Mouse (Mus musculus): ENCODE results near the gene H2bfm.
"Not testable (repeated sequence)": the region's sequence is repeated elsewhere in the genome, so short reads cannot be mapped to it uniquely, and the experiment has no call there.

Gene H2bfm

GRCm38 (mm10) chrX:136927031-136927430 lies at the start of gene H2bfm:
H2bfm (plus strand) TSS chrX:136927325.
- no peak for DNase-seq

GRCm38 (mm10) chrX:136895757-136896156 lies 31.4 kb upstream of the H2bfm start:
- peak; percentile 14 for DNase-seq

- no peak for DNase-seq
These were observed 22.8 kb upstream of the H2bfm start for GRCm38 (mm10) chrX:136904369-136904768.

- no peak for DNase-seq
These were observed 1.3 kb upstream of the H2bfm start for GRCm38 (mm10) chrX:136925863-136926262.

- no peak for DNase-seq
These were observed 10.9 kb downstream of the H2bfm start for GRCm38 (mm10) chrX:136937985-136938384.

GRCm38 (mm10) chrX:136957583-136958279 lies 30.6 kb downstream of the H2bfm start:
- DNase-seq = peak; percentile 31

- DNase-seq = not testable (repeated sequence)
These were observed 31.2 kb downstream of the H2bfm start for GRCm38 (mm10) chrX:136958300-136958699.

GRCm38 (mm10) chrX:136959688-136960087 lies 32.6 kb downstream of the H2bfm start:
- DNase-seq = peak; percentile 17

GRCm38 (mm10) chrX:136975397-136975796 lies 48.3 kb downstream of the H2bfm start, which contains the start of gene Tmsb15b2:
Tmsb15b2 (minus strand) TSS chrX:136975497.
- not testable (repeated sequence) for DNase-seq

GRCm38 (mm10) chrX:136976424-136977084 lies 49.4 kb downstream of the H2bfm start, which contains the start of the genes Tmsb15l and Tmsb15b1:
Tmsb15l (minus strand) TSS chrX:136976869.
Tmsb15b1 (minus strand) TSS chrX:136976874.
- peak; percentile 81 for DNase-seq

Measured in kidney, adult 9 months (tissue).